Mouse (Mus musculus): ENCODE data around the gene Gm10230. TPM values are rescaled to one million over a fixed set of nuclear protein-coding genes. Genes with fewer than 3 reads are reported as not detected.
"Not testable (repeated sequence)": the region's sequence is repeated elsewhere in the genome, so short reads cannot be mapped to it uniquely, and the experiment has no call there.

Gene Gm10230
- total RNA-seq (2022) = not detected

DNA sequence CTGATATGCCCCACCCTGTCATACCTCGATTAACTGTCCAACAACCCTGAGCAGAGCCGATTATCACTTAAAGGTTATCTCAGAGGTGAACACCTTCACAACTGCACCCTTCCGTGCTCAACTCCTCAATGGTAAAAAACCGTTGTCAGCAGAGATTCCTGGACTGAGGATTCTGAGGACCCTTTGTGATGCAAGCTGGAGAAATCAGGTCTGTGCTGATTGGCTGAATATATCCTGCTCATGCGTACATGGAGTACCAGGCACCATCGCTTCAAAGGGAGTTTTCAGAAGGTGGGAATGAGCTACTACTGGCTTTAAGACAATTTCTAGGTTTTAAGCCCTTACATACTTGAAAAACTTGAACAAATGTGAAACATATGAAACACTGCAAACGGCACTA lies at the start of gene Gm10230:
TSS of gene Gm10230 (minus strand) at position 101 of the 400 bp plus-strand sequence.
- not testable (repeated sequence) for DNase-seq (ENCODE audit: low spot score in 2 of 2)

Small RNAs within 50 kb of the gene (microRNA-seq; reads per million reads assigned to microRNA genes)
- gene Gm44452 = 0 reads per million in 2 experiments

Data from left cerebral cortex, adult 8-10 months (tissue).